Mouse (Mus musculus): ENCODE data around the gene Olfr541.
"Not testable (repeated sequence)": the region's sequence is repeated elsewhere in the genome, so short reads cannot be mapped to it uniquely, and the experiment has no call there.

Olfr541 gene

GRCm38 (mm10) chr7:140696967-140697366, at the start of gene Olfr541:
Gene Olfr541, plus strand, starts transcription at chr7:140697267.
- no peak for DNase-seq (ENCODE audit: low spot score in 2 of 2)

GRCm38 (mm10) chr7:140659630-140660029, 37.4 kb upstream of the Olfr541 start, which contains the start of gene Olfr539:
Gene Olfr539, plus strand, starts transcription at chr7:140659930.
- no peak for DNase-seq (ENCODE audit: low spot score in 2 of 2)

- DNase-seq (ENCODE audit: low spot score in 2 of 2), result not testable (repeated sequence)
These were observed 26.4 kb upstream of the Olfr541 start for GRCm38 (mm10) chr7:140670693-140671092.

DNA sequence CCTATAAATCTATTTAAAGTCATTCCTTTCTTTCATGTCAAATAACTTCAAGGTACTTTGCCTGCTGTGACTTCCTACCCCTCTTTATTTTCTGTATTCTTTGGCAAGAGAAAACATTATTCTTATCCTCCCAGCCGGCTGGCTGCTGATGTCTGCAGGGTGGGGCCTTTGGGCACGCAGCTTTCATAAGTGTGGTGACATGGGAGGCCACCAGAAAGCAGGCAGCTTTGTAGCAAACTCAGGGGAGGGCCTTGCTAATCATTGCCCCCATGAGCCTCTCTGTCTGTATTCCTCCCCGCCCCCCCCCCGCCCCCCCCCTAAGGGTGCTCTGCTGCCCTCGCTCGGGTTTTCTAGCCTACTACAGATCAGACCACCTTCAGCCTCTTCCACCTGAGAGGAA, 21.2 kb upstream of the Olfr541 start:
- DNase-seq (ENCODE audit: low spot score in 2 of 2), result no peak

DNA sequence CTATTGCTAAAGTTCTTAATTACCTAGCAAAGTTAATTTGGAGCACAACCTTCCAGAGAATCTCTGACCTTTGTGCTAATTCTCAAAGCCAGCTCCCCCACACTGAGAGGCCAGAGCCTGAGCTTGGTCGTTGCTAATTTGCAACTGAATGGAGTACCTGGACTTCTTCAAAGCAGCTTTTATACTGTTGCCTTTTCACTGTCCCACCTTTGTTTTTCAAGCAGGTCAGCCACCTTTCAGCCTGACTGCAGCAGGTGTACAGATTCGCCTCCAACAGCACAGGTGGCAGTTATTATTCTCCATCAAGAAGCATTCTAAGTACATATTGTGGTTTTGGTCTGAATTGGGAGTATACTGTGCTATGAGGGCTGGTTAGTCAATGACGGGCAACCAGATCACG, 17.5 kb upstream of the Olfr541 start:
- DNase-seq (ENCODE audit: low spot score in 2 of 2), result not testable (repeated sequence)

DNA sequence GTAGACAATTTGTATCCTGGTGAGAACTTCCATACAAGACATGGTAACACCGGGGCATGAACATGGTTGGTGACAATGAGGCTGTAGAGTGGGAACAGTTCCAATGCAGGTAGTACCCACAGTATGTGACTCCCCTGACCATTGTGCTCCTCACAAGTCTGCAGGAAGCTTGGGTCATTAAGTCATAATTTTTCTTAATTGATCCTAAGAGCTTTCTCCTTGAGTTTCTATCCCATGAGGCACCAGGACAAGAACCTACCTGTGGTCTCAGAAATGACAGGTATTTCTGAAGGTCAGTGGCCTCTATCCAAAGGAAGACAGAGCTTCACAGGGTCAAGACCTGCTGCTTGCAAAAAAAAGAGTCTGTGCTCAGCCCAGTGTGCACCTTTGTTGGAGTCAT, 15.4 kb upstream of the Olfr541 start, which contains the start of gene Olfr45:
Gene Olfr45 (plus strand): TSS at position 301 of the 400 bp plus-strand sequence.
- no peak for DNase-seq (ENCODE audit: low spot score in 2 of 2)

DNA sequence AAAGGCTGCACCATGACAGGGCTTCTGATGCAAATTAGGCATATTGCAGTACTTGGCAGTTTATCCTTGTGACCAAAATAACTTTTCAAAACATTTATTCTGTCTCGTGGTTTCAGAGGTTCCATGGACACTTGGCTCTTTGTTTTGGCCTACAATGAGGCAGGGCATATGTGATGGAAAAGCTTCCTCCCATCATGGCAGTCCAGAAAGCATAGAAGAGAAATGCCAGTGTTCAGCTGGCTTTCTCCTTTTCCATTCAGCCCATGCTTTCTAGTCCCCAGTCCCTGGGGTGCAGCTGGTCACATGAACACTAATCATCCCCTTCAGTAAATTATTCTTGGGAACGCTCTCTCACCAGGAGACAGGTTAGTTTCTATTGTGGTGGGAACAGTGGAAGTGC, 9.3 kb downstream of the Olfr541 start:
- no peak for DNase-seq (ENCODE audit: low spot score in 2 of 2)

DNA sequence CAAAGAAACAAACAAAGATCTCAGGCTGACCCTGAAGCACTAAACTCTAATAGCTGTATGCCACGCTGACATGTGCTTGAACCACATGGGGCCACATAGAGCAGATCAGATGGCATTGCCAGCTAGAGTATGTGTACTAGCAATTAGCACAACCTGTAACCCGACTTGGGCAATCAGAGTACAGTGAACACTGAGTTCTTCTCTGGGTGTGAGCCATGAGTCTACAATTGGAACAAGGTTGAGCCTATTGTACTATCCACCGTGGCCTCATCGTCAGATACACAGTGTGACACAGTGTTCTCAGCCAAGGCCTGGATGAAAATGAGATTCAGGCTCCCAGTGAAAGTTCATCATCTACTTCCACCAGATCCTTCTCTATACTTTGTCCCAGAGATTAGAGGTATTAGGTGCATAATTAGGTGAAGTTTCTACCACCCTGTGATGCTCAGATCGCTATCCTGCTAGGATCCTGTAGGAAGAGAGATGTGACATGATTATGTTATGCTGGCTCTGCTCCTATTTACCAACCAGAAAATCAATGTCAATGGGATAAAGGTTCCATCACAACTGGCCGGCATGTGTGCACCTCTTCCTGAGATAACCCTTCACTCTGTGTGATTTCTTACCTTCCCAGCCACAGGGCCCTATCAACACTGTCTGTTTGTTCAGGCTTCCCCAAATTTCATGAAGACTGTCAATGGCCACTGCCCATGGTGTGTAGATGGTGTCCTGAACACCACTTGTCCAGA, 10.6 kb downstream of the Olfr541 start:
- DNase-seq (ENCODE audit: low spot score in 2 of 2), result no peak

DNA sequence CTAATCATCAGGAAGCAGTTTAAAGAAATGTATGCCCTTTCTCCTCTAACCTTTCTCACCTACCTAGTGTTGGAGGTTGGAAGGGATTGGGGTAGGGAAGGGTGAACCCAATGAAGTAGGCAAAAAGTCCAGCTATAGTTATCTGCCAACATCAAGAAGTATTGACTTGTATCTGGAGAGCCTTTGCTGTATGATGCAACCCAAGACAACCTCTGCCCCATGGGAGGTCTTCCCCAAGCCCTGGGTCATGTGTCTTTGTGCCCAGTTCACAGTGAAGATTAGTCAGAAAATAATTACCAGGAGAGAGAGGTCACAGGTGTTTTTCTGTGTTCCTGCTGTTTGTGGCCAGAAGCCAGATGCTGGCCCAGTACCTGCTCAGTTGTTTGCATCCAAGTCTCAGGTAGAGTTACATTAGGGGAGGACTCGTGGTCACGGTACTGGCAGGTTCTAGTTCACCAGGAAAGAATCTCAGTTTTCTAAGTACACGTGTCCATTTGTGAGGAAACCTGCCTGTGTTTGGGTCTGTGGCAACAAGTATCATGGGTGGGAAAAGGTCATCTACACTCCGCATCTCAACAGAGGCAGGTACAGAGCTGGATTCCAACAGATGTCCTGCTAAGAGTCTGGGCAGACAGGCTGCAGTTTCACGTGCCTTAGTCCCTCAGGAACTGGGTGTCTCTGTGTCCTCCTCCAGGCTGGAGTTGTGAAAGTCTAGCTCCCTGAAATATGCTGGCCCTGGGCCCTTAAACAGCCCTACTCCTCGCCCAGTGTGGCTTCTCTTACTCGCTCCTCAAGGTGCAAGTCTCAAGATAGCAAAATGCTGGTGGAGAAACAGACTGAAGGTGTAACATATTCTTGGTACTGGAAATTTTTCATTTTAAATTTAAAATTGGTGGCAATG, 20.3 kb downstream of the Olfr541 start:
- no peak for DNase-seq (ENCODE audit: low spot score in 2 of 2)

- no peak for DNase-seq (ENCODE audit: low spot score in 2 of 2)
These were observed 24.0 kb downstream of the Olfr541 start for GRCm38 (mm10) chr7:140721095-140721494.

GRCm38 (mm10) chr7:140725558-140725957, 28.5 kb downstream of the Olfr541 start:
- DNase-seq (ENCODE audit: low spot score in 2 of 2), result no peak

- no peak for DNase-seq (ENCODE audit: low spot score in 2 of 2)
These were observed 36.1 kb downstream of the Olfr541 start for GRCm38 (mm10) chr7:140733162-140733561.

DNA sequence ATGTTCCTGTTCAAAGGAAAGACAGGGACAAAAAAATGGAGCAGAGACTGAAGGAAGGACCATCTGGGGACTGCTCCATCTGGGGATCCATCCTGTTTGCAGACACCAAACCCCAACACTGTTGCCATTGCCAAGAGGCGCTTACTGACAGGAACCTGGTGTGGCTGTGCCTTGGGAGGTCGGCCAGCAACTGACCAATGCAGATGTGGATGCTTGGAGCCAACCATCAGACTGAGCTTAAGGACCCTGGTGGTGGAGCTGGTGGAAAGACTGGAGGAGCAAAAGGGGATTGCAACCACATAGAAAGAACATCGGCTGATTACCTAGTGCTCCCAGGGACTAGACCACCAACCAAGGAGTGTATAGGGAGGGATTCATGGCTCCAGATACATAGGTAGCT, 50.3 kb downstream of the Olfr541 start:
- DNase-seq (ENCODE audit: low spot score in 2 of 2), result no peak

- no peak for DNase-seq (ENCODE audit: low spot score in 2 of 2)
These were observed 51.2 kb downstream of the Olfr541 start for GRCm38 (mm10) chr7:140748116-140748826.

GRCm38 (mm10) chr7:140748827-140749160, 51.7 kb downstream of the Olfr541 start:
- no peak for DNase-seq (ENCODE audit: low spot score in 2 of 2)

- DNase-seq (ENCODE audit: low spot score in 2 of 2), result no peak
These were observed 57.5 kb downstream of the Olfr541 start for GRCm38 (mm10) chr7:140754556-140754955.

Measured in natural killer cell, adult 2 months (primary cell).